ENCODE assay signal across 11 mouse cellular contexts in the genomic region with DNA sequence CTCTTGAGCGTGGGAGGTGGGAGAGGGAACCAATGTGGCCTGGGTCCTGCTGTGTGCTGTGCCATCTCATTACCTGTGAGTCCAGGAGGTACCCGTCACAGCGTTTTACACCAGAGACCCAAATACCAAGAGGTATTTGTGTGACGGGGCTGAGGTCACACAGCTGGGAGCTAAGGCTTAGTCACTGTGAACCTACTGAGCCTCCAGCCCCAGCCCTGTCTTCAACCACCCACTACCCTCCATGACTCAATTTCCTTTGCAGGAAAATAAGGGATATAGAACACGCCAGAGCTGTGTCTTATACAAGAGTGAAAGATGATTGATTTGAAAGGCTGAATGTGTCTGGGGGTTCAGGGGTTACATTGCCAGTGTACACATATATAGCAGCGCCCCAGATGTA.
DNase-seq lines count a peak whose midpoint lies in the region; ATAC-seq and TF ChIP-seq lines count a peak whose summit lies in the region.
"Had no signal": no experiment of that assay in that cellular context is flagged by ENCODE, and none has a peak within 500 bp of the region (broad histone marks: within the 10 kb centered on the region; RNA-seq: fewer than 3 reads in every experiment).

No protein-coding gene starts in this region.

- ATAC-seq in forebrain, embryonic 13.5 days: no peak
- ATAC-seq in forebrain, postnatal 0 days: no peak
- ATAC-seq in kidney, embryonic 15.5 days (replicated peaks; ENCODE audit: low FRiP score): no peak
- no peak for ATAC-seq in forebrain, embryonic 14.5 days
- no peak; the same call in 1 of the 2 replicates for ATAC-seq in midbrain, embryonic 13.5 days

- 74% methylated on average over 6 of the region's 6 CpGs for WGBS in forebrain, embryonic 13.5 days
- WGBS in forebrain, postnatal 0 days: 71% methylated on average over 6 of the region's 6 CpGs
- WGBS in kidney, embryonic 15.5 days: 59% methylated on average over 6 of the region's 6 CpGs
- whole genome bisulfite sequencing in forebrain, embryonic 14.5 days: 83% methylated on average over 6 of the region's 6 CpGs
- WGBS in midbrain, embryonic 13.5 days: 71% methylated on average over 6 of the region's 6 CpGs

- H3K9ac ChIP-seq in forebrain, embryonic 13.5 days: no peak overlapping the region
- no peak overlapping the region for H3K9ac ChIP-seq in forebrain, postnatal 0 days
- H3K9ac ChIP-seq in kidney, embryonic 15.5 days: no peak overlapping the region
- H3K9ac ChIP-seq in forebrain, embryonic 14.5 days (ENCODE audit: low read length): no peak overlapping the region
- peak overlapping the region; percentile 1; the same call in 1 of the 2 replicates for H3K9ac ChIP-seq in midbrain, embryonic 13.5 days (replicated peaks)

- peaks cover 83% of the 10 kb centered on the region for H3K4me1 ChIP-seq in forebrain, embryonic 13.5 days
- H3K4me1 ChIP-seq in forebrain, postnatal 0 days (ENCODE audit: insufficient read depth): peaks cover 9% of the 10 kb centered on the region
- peaks cover 59% of the 10 kb centered on the region for H3K4me1 ChIP-seq in kidney, embryonic 15.5 days
- H3K4me1 ChIP-seq in forebrain, embryonic 14.5 days (ENCODE audit: control insufficient read depth, insufficient read depth, low read length): peaks cover 62% of the 10 kb centered on the region
- peaks cover 83% of the 10 kb centered on the region for H3K4me1 ChIP-seq in midbrain, embryonic 13.5 days (replicated peaks)

- H3K9me3 ChIP-seq in forebrain, embryonic 13.5 days (replicated peaks): no peaks in the 10 kb centered on the region
- no peaks in the 10 kb centered on the region for H3K9me3 ChIP-seq in forebrain, postnatal 0 days (ENCODE audit: low read length)
- H3K9me3 ChIP-seq in kidney, embryonic 15.5 days (replicated peaks): no peaks in the 10 kb centered on the region
- H3K9me3 ChIP-seq in forebrain, embryonic 14.5 days (replicated peaks; ENCODE audit: control insufficient read depth, low read length): no peaks in the 10 kb centered on the region
- no peaks in the 10 kb centered on the region for H3K9me3 ChIP-seq in midbrain, embryonic 13.5 days

- no peaks in the 10 kb centered on the region for H3K27me3 ChIP-seq in forebrain, embryonic 13.5 days
- no peaks in the 10 kb centered on the region for H3K27me3 ChIP-seq in forebrain, postnatal 0 days (ENCODE audit: insufficient read depth, low read length)
- H3K27me3 ChIP-seq in kidney, embryonic 15.5 days: 0 out of 2 replicates have a peak, but pooled peaks cover 13% of the 10 kb centered on the region
- no peaks in the 10 kb centered on the region for H3K27me3 ChIP-seq in forebrain, embryonic 14.5 days (replicated peaks; ENCODE audit: control insufficient read depth, insufficient read depth, low read length)
- peaks cover 5% of the 10 kb centered on the region; the same call in 1 of the 2 replicates for H3K27me3 ChIP-seq in midbrain, embryonic 13.5 days

- no peaks in the 10 kb centered on the region for H3K36me3 ChIP-seq in forebrain, embryonic 13.5 days (ENCODE audit: poor library complexity, severe bottlenecking)
- H3K36me3 ChIP-seq in forebrain, postnatal 0 days (ENCODE audit: insufficient read depth): no peaks in the 10 kb centered on the region
- H3K36me3 ChIP-seq in kidney, embryonic 15.5 days: no peaks in the 10 kb centered on the region
- H3K36me3 ChIP-seq in forebrain, embryonic 14.5 days (ENCODE audit: control insufficient read depth, insufficient read depth, low read length): no peaks in the 10 kb centered on the region
- H3K36me3 ChIP-seq in midbrain, embryonic 13.5 days: no peaks in the 10 kb centered on the region

- TF ChIP-seq CTCF in forebrain, postnatal 0 days (IDR thresholded peaks at IDR 0.05; ENCODE audit: low read depth): no peak

- DNase-seq in forebrain, postnatal 0 days: no peak
- no peak for DNase-seq in kidney, postnatal 4 days
- no peak for DNase-seq in forebrain, embryonic 14.5 days (ENCODE audit: low spot score)
- DNase-seq in layer of hippocampus, adult 18-20 months (ENCODE audit: low spot score in 2 of 2): no peak
- no peak for DNase-seq in spleen, postnatal 10 days (ENCODE audit: low spot score in 2 of 2)
- DNase-seq: cerebellum, adult 9-11 months; gastrocnemius, postnatal 36 days; kidney, adult 11 months had no signal

- no peak overlapping the region for H3K4me3 ChIP-seq in forebrain, embryonic 13.5 days
- H3K4me3 ChIP-seq in forebrain, postnatal 0 days (ENCODE audit: low read depth, low read length): no peak overlapping the region
- no peak overlapping the region for H3K4me3 ChIP-seq in kidney, embryonic 15.5 days (replicated peaks)
- H3K4me3 ChIP-seq in forebrain, embryonic 14.5 days (ENCODE audit: low read depth, low read length): no peak overlapping the region
- H3K4me3 ChIP-seq in midbrain, embryonic 13.5 days (replicated peaks): no peak overlapping the region

- H3K27ac ChIP-seq in forebrain, embryonic 13.5 days: peak overlapping the region; percentile 51
- H3K27ac ChIP-seq in forebrain, postnatal 0 days (ENCODE audit: low read depth, low read length): no peak overlapping the region
- H3K27ac ChIP-seq in kidney, embryonic 15.5 days: peak overlapping the region; percentile 48; the same call in 1 of the 2 replicates
- H3K27ac ChIP-seq in forebrain, embryonic 14.5 days (ENCODE audit: low read depth, low read length): peak overlapping the region; percentile 44; the same call in 1 of the 2 replicates
- peak overlapping the region; percentile 77 for H3K27ac ChIP-seq in midbrain, embryonic 13.5 days

- H3K4me2 ChIP-seq in forebrain, embryonic 13.5 days: no peak overlapping the region
- no peak overlapping the region for H3K4me2 ChIP-seq in forebrain, postnatal 0 days (ENCODE audit: low read depth)
- no peak overlapping the region for H3K4me2 ChIP-seq in kidney, embryonic 15.5 days
- no peak overlapping the region for H3K4me2 ChIP-seq in forebrain, embryonic 14.5 days (ENCODE audit: low read length)
- H3K4me2 ChIP-seq in midbrain, embryonic 13.5 days (replicated peaks): no peak overlapping the region
